Mouse (Mus musculus) MEL (cell line): ENCODE results near the gene Agl.

Source experiments
- CHD2 ChIP-seq: IDR thresholded peaks from 2 replicates; pipeline ENCODE4 v1.6.1; 2011; ENCODE audit warnings: low read length, improper control_type of control experiment
- CTCF ChIP-seq, 3 experiments: IDR thresholded peaks in 2 of 3; conservative IDR thresholded peaks in 1 of 3; 2 replicates each; pipeline ENCODE4 v1.5.1; 2011 to 2012; ENCODE audit warnings: low read length in 3 of 3, low read depth in 2 of 3, mild to moderate bottlenecking in 2 of 3, improper control_type of control experiment in 1 of 3, inconsistent platforms in 1 of 3, mixed read lengths in 1 of 3, moderate library complexity in 1 of 3; ENCODE audit not compliant: control insufficient read depth in 1 of 3, insufficient read depth in 1 of 3, poor library complexity in 1 of 3, severe bottlenecking in 1 of 3
- GABPA ChIP-seq: IDR thresholded peaks from 2 replicates; pipeline ENCODE4 v1.6.1; 2012; ENCODE audit warnings: low read depth, mild to moderate bottlenecking, inconsistent platforms, low read length, improper control_type of control experiment, moderate library complexity
- MAFK ChIP-seq: IDR thresholded peaks from 2 replicates; pipeline ENCODE4 v1.6.1; 2011; ENCODE audit warnings: low read depth, mild to moderate bottlenecking, low read length, improper control_type of control experiment, borderline replicate concordance
- MAX ChIP-seq: IDR thresholded peaks from 2 replicates; pipeline ENCODE4 v1.6.1; 2011; ENCODE audit warnings: low read length, improper control_type of control experiment
- MEF2A ChIP-seq: IDR thresholded peaks from 2 replicates; pipeline ENCODE4 v1.6.1; 2014; ENCODE audit warnings: low read depth, mild to moderate bottlenecking, inconsistent platforms, low read length, improper control_type of control experiment; ENCODE audit not compliant: poor library complexity, insufficient replicate concordance, severe bottlenecking; ENCODE audit errors: extremely low read depth
- MYB ChIP-seq: IDR thresholded peaks from 2 replicates; pipeline ENCODE4 v1.6.1; 2011; ENCODE audit warnings: mild to moderate bottlenecking, low read depth, low read length, improper control_type of control experiment
- MYC ChIP-seq: IDR thresholded peaks from 2 replicates; pipeline ENCODE4 v1.6.1; 2011; ENCODE audit warnings: low read depth, mild to moderate bottlenecking, low read length, improper control_type of control experiment, moderate library complexity
- NELFE ChIP-seq: IDR thresholded peaks from 2 replicates; pipeline ENCODE4 v1.6.1; 2011; ENCODE audit warnings: low read depth, low read length, improper control_type of control experiment
- POLR2A ChIP-seq, 2 experiments: IDR thresholded peaks; 2 replicates each; pipeline ENCODE4 v1.6.1; 2011 to 2012; ENCODE audit warnings: low read length in 2 of 2, mild to moderate bottlenecking in 2 of 2, control low read depth in 1 of 2, improper control_type of control experiment in 1 of 2, low read depth in 1 of 2, moderate library complexity in 1 of 2; ENCODE audit not compliant: control insufficient read depth in 1 of 2, insufficient read depth in 1 of 2, poor library complexity in 1 of 2
- POLR2AphosphoS2 ChIP-seq: IDR thresholded peaks from 2 replicates; pipeline ENCODE4 v1.6.1; 2011; ENCODE audit warnings: low read length, improper control_type of control experiment
- RAD21 ChIP-seq: IDR thresholded peaks from 2 replicates; pipeline ENCODE4 v1.6.1; 2011; ENCODE audit warnings: mild to moderate bottlenecking, low read depth, low read length, improper control_type of control experiment
- TBP ChIP-seq: IDR thresholded peaks from 2 replicates; pipeline ENCODE4 v1.8.0; 2011; ENCODE audit warnings: low read depth, low read length, improper control_type of control experiment
- USF2 ChIP-seq, 2 experiments: IDR thresholded peaks; 2 replicates each; pipeline ENCODE4 v1.6.1; 2011 to 2012; ENCODE audit warnings: improper control_type of control experiment in 2 of 2, low read length in 2 of 2, borderline replicate concordance in 1 of 2, inconsistent platforms in 1 of 2, low read depth in 1 of 2, mild to moderate bottlenecking in 1 of 2; ENCODE audit not compliant: insufficient read depth in 1 of 2

- TF ChIP-seq POLR2AphosphoS2 (no peak), MAFK (no peak), MYC (no peak), CTCF (IDR thresholded peaks at IDR 0.05 in 2 of 3, conservative IDR thresholded peaks at IDR 0.05 in 1 of 3; ENCODE audit: control insufficient read depth in 1 of 3, insufficient read depth in 1 of 3, low read depth in 2 of 3, low read length in 3 of 3, poor library complexity in 1 of 3, severe bottlenecking in 1 of 3) (no peak), NELFE (no peak), MEF2A (no peak), GABPA (no peak), TBP (no peak), MAX (no peak), CHD2 (no peak), MYB (no peak), POLR2A (IDR thresholded peaks at IDR 0.05; ENCODE audit: control insufficient read depth in 1 of 2, insufficient read depth in 1 of 2, low read depth in 1 of 2, low read length in 2 of 2, poor library complexity in 1 of 2) (peak in 1 of 2 experiments; percentile 50; a peak in 2 of 4 replicates), USF2 (IDR thresholded peaks at IDR 0.05; ENCODE audit: borderline replicate concordance in 1 of 2, insufficient read depth in 1 of 2, low read depth in 1 of 2, low read length in 2 of 2) (no peak), RAD21 (no peak)
Measured at GRCm38 (mm10) chr3:116808507-116809217, 696 bp upstream of the Agl start.
